Mouse (Mus musculus): ENCODE measurements around the gene Bnip3. TPM values are rescaled to one million over a fixed set of nuclear protein-coding genes. Genes with fewer than 3 reads are reported as not detected.

The Bnip3 gene
- polyA plus RNA-seq, 1 experiment from 2014 or later: 103 TPM

DNA sequence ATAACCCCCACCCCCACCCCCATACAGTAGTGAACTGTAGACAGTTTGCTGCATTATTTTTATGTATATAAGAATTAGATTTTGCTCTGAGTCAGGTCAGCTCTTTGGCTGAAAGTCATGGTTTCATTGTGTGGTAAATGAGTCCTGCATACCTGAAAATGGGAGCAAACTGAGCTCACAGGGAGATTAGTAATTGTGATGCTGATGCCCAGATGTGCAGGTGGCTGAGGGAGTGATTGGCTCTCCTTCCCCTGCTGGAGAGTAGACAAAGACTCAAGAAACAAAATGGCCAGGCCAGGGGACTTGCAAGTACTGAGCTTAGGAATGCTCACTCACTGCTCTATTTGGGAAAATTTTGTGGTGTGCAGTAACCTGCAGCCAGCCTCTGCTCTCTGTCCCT is 59.2 kb downstream of the Bnip3 start:
- Histone ChIP-seq H3K27me3 (no peaks in the 10 kb centered on the region), H3K4me3 (no peak overlapping the region), H3K4me1 (replicated peaks) (peaks cover 43% of the 10 kb centered on the region), H3K36me3 (peaks cover 52% of the 10 kb centered on the region), H3K4me2 (no peak overlapping the region), H3K9ac (0 out of 2 replicates have a peak overlapping the region, but pooled peaks have one; percentile 26), H3K27ac (replicated peaks) (no peak overlapping the region), H3K9me3 (no peaks in the 10 kb centered on the region)
- no peak for ATAC-seq (ENCODE audit: low read depth)

DNA sequence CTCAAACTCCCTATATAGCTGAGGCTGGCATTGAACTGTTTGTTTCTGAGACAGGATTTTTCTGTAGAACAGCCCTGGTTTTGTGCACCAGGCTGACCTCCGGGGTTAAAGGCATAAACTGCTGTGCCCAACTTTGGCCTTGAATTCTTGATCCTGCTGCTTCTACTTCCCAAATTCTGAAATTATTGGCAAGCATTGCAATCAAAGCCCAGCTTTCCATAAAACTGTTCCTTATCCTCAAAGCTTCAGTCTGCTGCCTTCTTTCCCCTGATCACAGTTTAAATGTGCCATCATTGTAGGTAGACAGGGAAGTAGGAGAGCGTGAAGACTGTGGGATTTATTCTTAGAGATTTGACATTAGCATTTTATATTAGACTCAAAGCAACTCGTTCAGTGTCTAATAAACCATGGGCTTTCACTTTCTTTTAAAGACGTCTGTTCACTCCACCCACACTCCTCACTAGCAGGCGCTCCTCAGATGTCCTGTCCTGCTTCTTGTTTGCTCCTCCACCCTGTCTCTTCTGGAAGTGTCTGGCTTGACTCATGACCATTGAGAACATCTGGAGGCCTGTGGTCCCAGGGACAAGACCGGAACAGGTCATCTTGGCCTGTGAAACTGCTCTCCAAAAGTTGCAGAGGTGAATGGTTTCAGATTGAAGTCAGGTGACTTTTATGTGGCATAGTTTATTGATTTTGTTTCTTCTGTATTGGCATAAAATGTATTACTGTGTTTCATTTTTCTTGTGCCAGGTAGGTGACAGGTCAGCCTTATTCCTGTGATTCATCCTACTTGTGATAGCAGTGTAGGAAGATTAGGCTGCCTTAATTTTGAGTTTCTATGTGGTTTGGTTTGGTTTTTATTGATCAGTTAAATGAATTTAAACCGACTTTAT is 61.0 kb downstream of the Bnip3 start:
- Histone ChIP-seq H3K27me3 (no peaks in the 10 kb centered on the region), H3K4me3 (peak overlapping the region; percentile 98), H3K36me3 (peaks cover 38% of the 10 kb centered on the region), H3K4me1 (replicated peaks) (peaks cover 61% of the 10 kb centered on the region), H3K27ac (replicated peaks) (no peak overlapping the region), H3K4me2 (peak overlapping the region; percentile 96), H3K9me3 (no peaks in the 10 kb centered on the region), H3K9ac (peak overlapping the region; percentile 98)
- no peak for ATAC-seq (ENCODE audit: low read depth)
- 83% methylated on average over 7 of the region's 7 CpGs for WGBS

DNA sequence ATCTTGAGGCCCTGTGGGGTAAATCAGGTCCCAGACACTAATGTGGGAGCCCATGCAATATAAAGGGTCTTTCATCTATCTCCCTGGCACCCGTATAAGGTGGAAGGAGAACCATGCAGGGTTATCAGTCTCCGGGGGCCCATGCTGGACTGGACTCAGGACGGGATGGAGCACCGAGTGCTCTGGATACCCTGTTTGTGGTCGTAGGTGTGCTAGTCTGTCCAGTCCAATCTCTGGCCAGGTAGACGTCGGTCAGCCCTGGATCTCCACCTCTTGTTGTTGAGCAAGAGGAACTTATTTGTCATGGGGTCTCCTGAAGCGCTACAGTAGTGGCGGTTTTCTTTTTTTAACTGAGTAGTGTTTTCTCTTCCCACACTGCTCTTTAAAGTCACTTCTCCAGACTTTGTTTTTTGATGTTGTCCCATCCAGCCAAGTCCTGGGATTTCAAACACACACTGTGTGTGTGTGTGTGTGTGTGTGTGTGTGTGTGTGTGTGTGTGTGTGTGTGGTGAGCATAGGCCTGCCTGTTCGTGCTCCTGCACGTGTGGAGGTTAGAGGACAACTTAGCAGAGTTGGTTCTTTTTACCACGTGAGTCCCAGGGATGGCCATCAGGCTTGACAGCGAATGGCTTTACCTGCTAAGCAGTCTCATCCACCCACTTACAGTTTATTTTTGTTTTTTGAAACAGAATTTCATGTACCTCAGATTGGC is 61.8 kb downstream of the Bnip3 start:
- no peaks in the 10 kb centered on the region for H3K9me3 ChIP-seq
- peak overlapping the region; percentile 98 for H3K9ac ChIP-seq
- no peak for ATAC-seq (ENCODE audit: low read depth)
- no peaks in the 10 kb centered on the region for H3K27me3 ChIP-seq
- H3K36me3 ChIP-seq: peaks cover 30% of the 10 kb centered on the region
- H3K4me1 ChIP-seq (replicated peaks): peaks cover 69% of the 10 kb centered on the region
- H3K27ac ChIP-seq (replicated peaks): peak overlapping the region; percentile 96; the same call in 1 of the 2 replicates
- peak overlapping the region; percentile 96 for H3K4me2 ChIP-seq
- peak overlapping the region; percentile 98 for H3K4me3 ChIP-seq
- 54% methylated on average over 13 of the region's 13 CpGs for WGBS

DNA sequence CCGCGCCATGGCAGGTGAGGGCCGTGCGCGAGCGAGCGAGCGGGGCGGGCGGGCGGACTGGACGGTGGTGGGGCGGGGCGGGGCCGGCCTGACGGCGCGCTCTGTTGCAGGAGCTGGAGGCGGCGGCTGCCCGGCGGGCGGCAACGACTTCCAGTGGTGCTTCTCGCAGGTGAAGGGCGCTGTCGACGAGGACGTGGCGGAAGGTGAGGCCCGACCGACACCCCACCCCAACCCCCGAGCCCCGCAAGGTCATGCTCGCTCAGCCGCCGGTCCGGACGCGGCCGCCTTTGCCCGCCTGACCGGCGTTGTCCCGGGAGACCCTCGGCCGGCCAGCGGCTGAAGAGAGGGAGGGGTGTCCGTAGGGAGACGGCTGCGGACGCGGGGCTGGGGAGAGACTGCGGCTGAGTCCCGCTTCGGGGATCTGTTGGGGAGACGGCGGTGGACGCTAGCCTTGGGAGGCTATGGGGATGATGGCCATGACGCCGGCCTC is 62.8 kb downstream of the Bnip3 start:
- WGBS: under 1% methylated on average over 42 of the region's 61 CpGs
- Histone ChIP-seq H3K4me3 (peak overlapping the region; percentile 98), H3K9ac (peak overlapping the region; percentile 98), H3K27ac (replicated peaks) (peak overlapping the region; percentile 96), H3K36me3 (peaks cover 20% of the 10 kb centered on the region; the same call in 1 of the 2 replicates), H3K27me3 (no peaks in the 10 kb centered on the region), H3K9me3 (no peaks in the 10 kb centered on the region), H3K4me1 (replicated peaks) (peaks cover 78% of the 10 kb centered on the region), H3K4me2 (peak overlapping the region; percentile 96)
- peak; percentile 75 for ATAC-seq (ENCODE audit: low read depth)

DNA sequence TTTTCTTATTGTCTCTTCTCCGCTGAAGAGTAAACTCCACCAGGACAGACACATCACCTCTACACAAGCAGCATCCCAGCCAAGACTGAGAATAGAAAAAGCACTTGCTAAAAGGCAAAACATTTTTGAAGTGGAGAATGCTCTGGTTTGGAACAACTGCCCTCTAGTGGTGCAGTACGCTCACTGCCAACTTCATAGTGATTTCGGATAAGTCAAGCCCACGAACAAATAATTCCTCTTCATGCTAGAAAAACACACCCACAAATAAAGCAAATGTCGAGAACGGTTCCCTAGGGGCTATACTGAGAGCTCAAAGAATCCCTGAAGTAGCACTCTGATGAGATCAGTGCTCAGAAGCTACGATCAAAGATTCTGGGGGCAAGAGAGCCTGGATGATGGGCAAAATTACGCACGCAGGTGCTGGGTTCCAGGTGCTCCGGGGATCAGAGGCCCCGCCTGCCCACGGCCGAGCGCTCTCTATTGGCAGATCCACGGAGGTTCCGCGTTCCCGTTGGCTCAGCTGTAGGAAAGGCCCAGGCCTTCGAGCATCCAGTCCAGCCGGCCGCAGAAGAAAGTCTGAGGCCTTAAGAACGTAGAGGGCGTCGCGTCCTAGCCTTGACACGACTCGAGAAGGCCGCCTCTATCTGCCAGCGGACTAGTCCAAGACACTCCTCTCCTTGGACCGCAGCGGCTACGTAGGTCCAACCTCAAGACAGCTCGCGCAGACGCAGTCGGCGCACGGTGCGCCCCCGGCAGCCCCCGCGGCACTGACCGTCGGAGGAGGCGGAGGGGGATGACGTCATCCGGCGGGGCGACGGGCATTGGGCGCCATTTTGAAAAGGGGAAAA is 63.6 kb downstream of the Bnip3 start, which contains the start of the genes Ppp2r2d and Mapk1ip1:
TSS of gene Ppp2r2d (plus strand) at position 536 of the 848 bp plus-strand sequence.
TSS of gene Mapk1ip1 (minus strand) at position 730 of the 848 bp plus-strand sequence.
- peak; percentile 93 for ATAC-seq (ENCODE audit: low read depth)
- H3K27me3 ChIP-seq: no peaks in the 10 kb centered on the region
- peak within 1 kb of the TSS; percentile 96 for H3K27ac ChIP-seq (replicated peaks)
- H3K9ac ChIP-seq: peak within 1 kb of the TSS; percentile 98
- H3K4me1 ChIP-seq (replicated peaks): peaks cover 83% of the 10 kb centered on the region
- H3K4me2 ChIP-seq: peak within 1 kb of the TSS; percentile 96
- peaks cover 16% of the 10 kb centered on the region; the same call in 1 of the 2 replicates for H3K36me3 ChIP-seq
- under 1% methylated on average over 51 of the region's 51 CpGs for WGBS
- no peaks in the 10 kb centered on the region for H3K9me3 ChIP-seq
- H3K4me3 ChIP-seq: peak within 1 kb of the TSS; percentile 98

DNA sequence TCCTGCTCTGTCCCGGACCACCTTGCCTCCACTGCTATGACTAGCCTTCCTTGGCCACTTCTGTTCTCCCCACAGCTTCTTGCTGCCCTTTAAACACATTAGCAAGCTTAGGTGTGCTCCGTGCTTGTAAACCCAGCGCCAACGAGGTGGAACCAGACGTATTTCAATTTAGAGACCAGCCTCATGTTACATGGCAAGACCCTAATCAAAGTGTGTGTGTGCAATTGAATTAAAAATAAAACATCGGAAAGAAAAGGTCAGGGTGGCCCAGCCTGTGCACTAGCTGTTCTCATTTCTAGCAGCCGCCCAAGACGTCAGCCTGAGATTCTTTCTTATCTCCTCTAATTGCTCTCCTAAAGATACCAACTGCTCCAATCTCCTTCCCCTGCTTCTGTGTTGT is 64.2 kb downstream of the Bnip3 start:
- peak overlapping the region; percentile 96 for H3K4me2 ChIP-seq
- H3K36me3 ChIP-seq: peaks cover 10% of the 10 kb centered on the region; the same call in 1 of the 2 replicates
- no peak for ATAC-seq (ENCODE audit: low read depth)
- H3K4me1 ChIP-seq (replicated peaks): peaks cover 82% of the 10 kb centered on the region
- H3K27ac ChIP-seq (replicated peaks): peak overlapping the region; percentile 96
- H3K27me3 ChIP-seq: no peaks in the 10 kb centered on the region
- WGBS: 45% methylated on average over 8 of the region's 8 CpGs
- peak overlapping the region; percentile 98 for H3K4me3 ChIP-seq
- no peaks in the 10 kb centered on the region for H3K9me3 ChIP-seq
- peak overlapping the region; percentile 98 for H3K9ac ChIP-seq

DNA sequence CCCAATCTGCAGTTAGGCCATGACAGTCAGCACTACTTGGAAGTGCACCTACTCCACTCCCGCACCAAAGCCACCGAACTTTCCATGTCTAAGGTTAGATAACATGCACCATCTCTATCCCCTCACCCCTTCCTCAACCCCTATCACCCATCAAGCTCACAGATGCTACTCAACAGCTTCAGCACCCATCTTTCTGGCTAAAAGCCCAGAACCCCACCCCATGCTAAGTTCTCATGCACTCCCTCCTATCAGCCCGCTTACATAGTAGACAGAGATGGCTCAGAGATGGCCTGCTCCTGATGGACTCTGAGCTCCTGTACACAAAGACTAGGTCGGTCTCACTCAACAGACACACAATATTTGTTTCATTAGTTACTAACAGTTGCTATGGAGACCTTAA is 65.9 kb downstream of the Bnip3 start:
- H3K4me1 ChIP-seq (replicated peaks): peaks cover 70% of the 10 kb centered on the region
- no peak for ATAC-seq (ENCODE audit: low read depth)

DNA sequence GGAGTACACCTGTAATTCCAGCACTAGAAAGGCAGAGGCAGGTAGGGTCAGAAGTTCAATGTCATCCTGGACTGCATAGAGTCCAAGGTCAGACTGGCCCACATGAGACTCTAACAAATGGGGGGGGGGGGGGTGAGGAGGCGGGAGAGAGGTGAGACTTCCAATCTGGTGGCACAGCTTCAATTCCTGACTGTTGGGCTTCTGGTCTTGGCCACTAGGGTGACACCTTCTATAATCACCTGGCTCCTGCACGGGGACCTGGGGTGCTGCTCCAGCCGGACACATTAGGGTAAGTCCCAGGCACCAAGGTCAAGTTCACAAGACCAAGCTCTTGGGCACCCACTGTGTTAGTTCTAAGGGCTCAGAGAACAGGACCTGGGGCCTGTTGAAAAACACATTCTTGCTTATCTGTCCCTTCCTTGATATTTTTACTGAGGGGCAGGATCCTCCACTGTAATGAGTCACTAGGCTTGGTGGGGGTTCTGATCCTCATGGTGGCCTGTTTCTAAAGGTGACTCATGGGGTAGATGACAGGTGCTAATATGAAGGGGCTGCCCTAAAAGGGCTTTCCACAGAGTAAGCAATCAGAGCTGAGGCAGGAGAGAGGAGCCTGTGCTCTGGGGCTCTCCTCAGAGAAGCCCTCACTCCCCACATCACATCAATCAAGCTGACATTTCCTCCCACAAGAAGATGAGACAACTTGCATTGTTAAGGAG is 67.7 kb downstream of the Bnip3 start:
- peak overlapping the region; percentile 31; the same call in 1 of the 2 replicates for H3K9ac ChIP-seq
- H3K27ac ChIP-seq (replicated peaks): peak overlapping the region; percentile 59
- peaks cover 55% of the 10 kb centered on the region for H3K4me1 ChIP-seq (replicated peaks)
- WGBS: 74% methylated on average over 3 of the region's 3 CpGs
- no peaks in the 10 kb centered on the region for H3K9me3 ChIP-seq
- no peak overlapping the region for H3K4me3 ChIP-seq
- no peaks in the 10 kb centered on the region for H3K27me3 ChIP-seq
- ATAC-seq (ENCODE audit: low read depth): no peak
- peaks cover 2% of the 10 kb centered on the region for H3K36me3 ChIP-seq
- peak overlapping the region; percentile 11; the same call in 1 of the 2 replicates for H3K4me2 ChIP-seq

More for the DNA sequence above, 65.9 kb downstream of the Bnip3 start:
- Histone ChIP-seq H3K4me2 (peak overlapping the region; percentile 96), H3K27ac (replicated peaks) (0 out of 2 replicates have a peak overlapping the region, but pooled peaks have one; percentile 59), H3K9ac (peak overlapping the region; percentile 49; the same call in 1 of the 2 replicates), H3K36me3 (0 out of 2 replicates have a peak, but pooled peaks cover 4% of the 10 kb centered on the region), H3K4me3 (no peak overlapping the region), H3K27me3 (no peaks in the 10 kb centered on the region), H3K9me3 (no peaks in the 10 kb centered on the region)
- 82% methylated on average over 4 of the region's 4 CpGs for WGBS
